Mouse (Mus musculus): ENCODE results near the gene Prkcsh.

Prkcsh gene

GRCm38 (mm10) chr9:22051161-22051957 is 48.8 kb downstream of the Prkcsh start:
- DNase-seq = no peak

- DNase-seq = peak; percentile 51
These were observed 49.3 kb downstream of the Prkcsh start, which contains the start of gene Elavl3 for GRCm38 (mm10) chr9:22051958-22052254. TSS of gene Elavl3 (minus strand) at chr9:22052023.

GRCm38 (mm10) chr9:22053657-22054056 is 51.1 kb downstream of the Prkcsh start:
- DNase-seq = no peak

GRCm38 (mm10) chr9:22054411-22055076 is 51.9 kb downstream of the Prkcsh start:
- peak; percentile 78 for DNase-seq

- DNase-seq = no peak
These were observed 53.1 kb downstream of the Prkcsh start for GRCm38 (mm10) chr9:22055713-22056112.

- DNase-seq = no peak
These were observed 53.8 kb downstream of the Prkcsh start for GRCm38 (mm10) chr9:22056303-22056910.

GRCm38 (mm10) chr9:22057031-22057517 is 54.5 kb downstream of the Prkcsh start:
- no peak for DNase-seq

GRCm38 (mm10) chr9:22058011-22058424 is 55.4 kb downstream of the Prkcsh start:
- DNase-seq = no peak

GRCm38 (mm10) chr9:22061339-22061738 is 58.7 kb downstream of the Prkcsh start:
- DNase-seq = no peak
